Mouse (Mus musculus) embryonic facial prominence, embryonic 13.5 days (tissue): ENCODE results near the gene Agt. TPM values are rescaled to one million over a fixed set of nuclear protein-coding genes. Genes with fewer than 3 reads are reported as not detected.

ENCODE experiments used
- ATAC-seq: fragments of 200-750 bp; cut with Nextera tagmentation; 2 replicates; pipeline ENCODE4 v1.8.0; 2017; ENCODE audit warnings: low read depth; ENCODE audit not compliant: insufficient number of reproducible peaks, insufficient read depth, low FRiP score, low TSS enrichment
- H3K27ac ChIP-seq: fragments of 300-500 bp; sonication (generic); 2 replicates; pipeline ENCODE4 v1.5.1; 2015; ENCODE audit warnings: moderate library complexity, mild to moderate bottlenecking, inconsistent platforms
- H3K27me3 ChIP-seq: fragments of 300-500 bp; sonication (generic); 2 replicates; pipeline ENCODE4 v1.6.1; 2015; ENCODE audit warnings: mild to moderate bottlenecking, inconsistent platforms
- H3K36me3 ChIP-seq: fragments of 300-500 bp; sonication (generic); 2 replicates; pipeline ENCODE4 v1.6.1; 2015; ENCODE audit warnings: mild to moderate bottlenecking, inconsistent platforms
- H3K4me1 ChIP-seq: fragments of 300-500 bp; sonication (generic); 2 replicates; pipeline ENCODE4 v1.6.1; 2015; ENCODE audit warnings: inconsistent platforms
- H3K4me2 ChIP-seq: fragments of 300-500 bp; sonication (generic); 2 replicates; pipeline ENCODE4 v1.6.1; 2015; ENCODE audit warnings: moderate library complexity, mild to moderate bottlenecking, inconsistent platforms
- H3K4me3 ChIP-seq: fragments of 300-500 bp; sonication (generic); 2 replicates; pipeline ENCODE4 v1.5.1; 2015; ENCODE audit warnings: mild to moderate bottlenecking, inconsistent platforms
- H3K9ac ChIP-seq: fragments of 300-500 bp; sonication (generic); 2 replicates; pipeline ENCODE4 v1.6.1; 2015; ENCODE audit warnings: mild to moderate bottlenecking, inconsistent platforms
- H3K9me3 ChIP-seq: fragments of 300-500 bp; sonication (generic); 2 replicates; pipeline ENCODE4 v1.6.1; 2016; ENCODE audit warnings: inconsistent platforms
- WGBS: fragments of 180-500 bp; shearing (Covaris S2); methylation state at CpG from one replicate; pipeline ENCODE4 v1.1.7; 2015; ENCODE audit warnings: mixed read lengths; 5-methylcytosine and 5-hydroxymethylcytosine counted together
- polyA plus RNA-seq: library from polyadenylated mRNA; unstranded; fragments of >200 nt; fragmentation: Nextera tagmentation; extraction: Ambion mirVana; gene quantifications from 2 replicates; pipeline ENCODE4 v1.2.1, GENCODE M21; 2015

The Agt gene
- polyA plus RNA-seq, 1 experiment from 2014 or later = 0.28 TPM

DNA sequence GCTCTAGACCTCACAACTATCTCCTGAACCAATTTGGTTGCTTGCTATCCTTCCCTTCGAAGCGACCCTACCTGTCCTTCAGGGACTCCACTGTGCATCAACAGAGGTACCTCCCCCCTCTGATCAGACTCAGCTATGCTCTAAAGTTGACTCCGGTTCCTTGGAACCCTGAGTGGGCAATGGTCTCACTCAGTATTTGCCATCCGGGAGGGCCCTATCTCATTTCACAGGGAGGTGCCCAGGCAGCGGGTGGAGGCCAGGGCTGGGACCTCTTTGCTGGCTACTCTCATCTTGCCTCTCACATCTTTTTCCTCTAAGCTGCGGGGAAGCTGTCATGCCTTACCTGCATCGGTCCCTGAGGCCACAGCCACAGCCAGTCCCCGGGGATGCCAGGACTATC, 6.3 kb upstream of the Agt start, which contains the start of gene Capn9:
Capn9 (plus strand) TSS at position 301 of the 400 bp plus-strand sequence.
- Histone ChIP-seq H3K36me3 (no peaks in the 10 kb centered on the region), H3K4me1 (peaks cover 22% of the 10 kb centered on the region), H3K27me3 (no peaks in the 10 kb centered on the region), H3K9me3 (no peaks in the 10 kb centered on the region), H3K4me3 (no peak within 1 kb of the TSS), H3K9ac (no peak within 1 kb of the TSS), H3K4me2 (no peak within 1 kb of the TSS), H3K27ac (no peak within 1 kb of the TSS)
- 89% methylated on average over 8 of the region's 8 CpGs for WGBS
- no peak for ATAC-seq

DNA sequence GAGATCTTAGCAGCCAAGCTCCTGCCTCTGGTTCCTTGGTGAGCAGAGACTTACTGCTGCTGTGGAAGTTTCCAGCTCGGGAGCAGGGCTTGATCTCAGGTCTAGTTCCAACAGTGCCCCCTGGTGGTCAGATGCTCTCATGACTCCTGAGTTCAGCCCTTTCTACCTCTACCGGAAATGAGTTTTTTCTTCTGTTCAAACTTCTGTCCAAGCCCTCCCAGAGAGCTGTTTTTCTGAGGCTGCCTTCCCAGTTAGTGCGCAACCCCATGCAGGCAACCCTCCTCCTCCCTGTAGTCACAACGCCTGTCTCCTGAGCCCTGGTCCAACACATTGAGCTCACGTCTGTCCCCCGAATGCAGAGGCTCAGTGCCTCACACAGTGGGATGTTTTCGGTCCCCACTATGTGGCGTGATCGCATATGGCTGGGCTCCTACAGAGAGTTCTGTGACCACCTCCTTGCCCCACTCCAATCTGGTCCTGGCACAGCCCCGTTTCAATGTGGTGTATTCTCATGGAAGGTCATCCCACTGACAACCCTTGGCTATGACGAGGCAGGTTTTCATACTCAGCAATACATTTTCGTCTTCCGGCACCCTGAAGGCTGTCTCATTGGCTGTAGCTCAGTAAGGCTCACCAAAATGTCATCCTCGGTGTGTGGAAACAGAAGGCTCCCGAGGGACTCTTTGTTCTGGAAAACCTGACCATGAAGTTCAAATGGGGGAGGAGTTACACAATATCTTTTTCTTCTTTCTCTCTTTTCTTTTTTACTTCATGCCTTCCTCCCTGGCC, 4.2 kb upstream of the Agt start:
- Histone ChIP-seq H3K4me1 (peaks cover 24% of the 10 kb centered on the region), H3K4me2 (no peak overlapping the region), H3K27me3 (no peaks in the 10 kb centered on the region), H3K36me3 (no peaks in the 10 kb centered on the region), H3K9me3 (no peaks in the 10 kb centered on the region), H3K27ac (no peak overlapping the region), H3K4me3 (no peak overlapping the region), H3K9ac (no peak overlapping the region)
- no peak for ATAC-seq
- 61% methylated on average over 15 of the region's 15 CpGs for WGBS

DNA sequence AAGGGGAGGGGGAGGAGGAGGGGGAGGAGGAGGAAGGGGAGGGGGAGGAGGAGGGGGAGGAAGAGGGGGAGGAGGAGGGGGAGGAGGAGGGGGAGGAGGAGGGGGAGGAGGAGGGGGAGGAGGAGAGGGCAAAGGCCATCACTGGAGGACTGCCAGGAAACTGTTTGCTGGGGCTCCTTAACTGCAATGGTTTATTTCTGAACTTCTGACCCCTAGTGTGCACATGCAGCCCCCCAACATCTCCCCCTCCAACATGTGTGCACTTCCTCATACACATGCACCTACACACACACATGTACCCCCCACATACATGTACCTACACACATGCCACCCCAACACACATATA, 2.9 kb upstream of the Agt start:
- Histone ChIP-seq H3K9me3 (no peaks in the 10 kb centered on the region), H3K4me1 (peaks cover 24% of the 10 kb centered on the region), H3K36me3 (no peaks in the 10 kb centered on the region), H3K27ac (no peak overlapping the region; the same call in 1 of the 2 replicates), H3K27me3 (no peaks in the 10 kb centered on the region), H3K4me3 (no peak overlapping the region), H3K4me2 (no peak overlapping the region), H3K9ac (no peak overlapping the region)
- ATAC-seq = no peak

DNA sequence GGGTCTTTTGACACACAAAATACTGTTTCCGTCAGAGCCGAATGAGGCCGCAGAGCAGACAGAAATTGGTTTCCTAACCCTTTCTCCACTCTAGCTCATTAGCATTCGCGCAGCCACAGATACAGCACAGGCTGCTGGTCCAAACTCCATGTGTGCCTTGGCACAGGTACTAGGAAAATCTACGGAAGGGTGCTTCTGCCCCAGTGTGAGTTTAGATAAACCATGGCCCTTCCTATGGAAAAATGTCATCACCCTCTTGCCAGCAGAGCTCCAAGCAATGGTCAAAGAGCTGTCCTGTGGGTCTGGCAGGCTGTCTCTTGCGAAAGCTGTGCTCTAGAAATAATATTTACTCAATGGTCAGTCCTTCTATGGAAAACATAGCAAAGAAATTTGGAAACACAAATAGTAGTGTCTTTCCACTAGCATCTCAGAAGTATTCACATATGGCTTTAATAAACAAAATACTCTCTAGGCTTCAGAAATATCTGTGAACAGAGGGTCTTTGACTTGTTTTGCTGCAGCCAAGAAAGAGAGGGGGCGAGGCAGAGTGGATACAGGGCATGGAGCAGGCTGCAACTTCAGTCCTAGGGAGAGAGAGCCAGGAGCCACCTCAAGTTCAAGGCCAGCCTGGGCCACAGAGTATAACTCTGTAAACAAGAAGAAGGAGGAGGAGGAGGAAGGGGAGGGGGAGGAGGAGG, 2.4 kb upstream of the Agt start:
- H3K27ac ChIP-seq = peak overlapping the region; percentile 85
- no peak overlapping the region for H3K4me3 ChIP-seq
- no peak for ATAC-seq

DNA sequence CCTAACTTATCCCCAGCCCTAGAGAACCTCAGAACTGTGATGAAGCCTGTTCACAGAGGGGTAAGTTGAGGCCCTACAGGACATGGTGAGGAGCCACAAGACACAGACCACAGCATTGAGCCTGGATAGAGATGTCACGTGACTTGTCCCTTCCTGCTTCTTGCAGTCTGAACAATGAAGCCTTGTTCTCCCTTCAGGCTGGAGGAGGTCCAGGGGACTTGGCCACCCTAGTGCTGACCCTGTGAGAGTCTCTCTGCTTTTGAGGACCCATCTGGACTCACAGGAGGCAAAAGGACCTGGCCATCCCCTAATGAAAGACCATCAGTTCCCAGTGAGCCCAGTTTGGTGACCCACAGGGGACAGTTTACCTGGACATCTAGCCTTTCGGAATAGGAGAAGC, 406 bp downstream of the Agt start:
- ATAC-seq = no peak

More for the DNA sequence above, 2.4 kb upstream of the Agt start:
- H3K9ac ChIP-seq = no peak overlapping the region
- no peaks in the 10 kb centered on the region for H3K9me3 ChIP-seq
- H3K36me3 ChIP-seq = no peaks in the 10 kb centered on the region
- peaks cover 24% of the 10 kb centered on the region for H3K4me1 ChIP-seq
- WGBS = 58% methylated on average over 8 of the region's 8 CpGs
- no peak overlapping the region for H3K4me2 ChIP-seq
- no peaks in the 10 kb centered on the region for H3K27me3 ChIP-seq

DNA sequence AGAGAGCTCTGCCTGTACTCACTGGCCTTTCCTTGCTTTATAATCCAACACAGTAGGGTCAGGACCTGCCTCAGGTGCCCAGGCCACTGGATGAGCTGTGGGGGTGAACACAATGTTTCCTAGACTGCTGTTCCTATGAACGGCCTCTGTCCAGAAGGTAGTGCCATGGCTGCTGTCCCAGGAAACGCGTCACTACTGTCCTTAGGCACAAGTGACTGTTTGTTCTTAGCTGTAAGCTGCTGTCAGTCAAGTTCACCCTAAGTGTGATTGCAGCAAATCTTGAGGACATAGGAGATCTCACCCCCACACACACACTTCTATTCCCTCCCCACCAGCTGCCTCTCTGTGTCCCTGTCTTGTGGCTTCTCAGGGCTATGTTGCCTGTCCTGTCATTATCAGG, 1.9 kb downstream of the Agt start:
- Histone ChIP-seq H3K9ac (no peak overlapping the region), H3K9me3 (no peaks in the 10 kb centered on the region), H3K27me3 (no peaks in the 10 kb centered on the region), H3K4me1 (peaks cover 13% of the 10 kb centered on the region), H3K4me2 (no peak overlapping the region), H3K4me3 (no peak overlapping the region), H3K36me3 (no peaks in the 10 kb centered on the region), H3K27ac (no peak overlapping the region)
- WGBS = 89% methylated on average over 3 of the region's 3 CpGs
- no peak for ATAC-seq

More for the DNA sequence above, 406 bp downstream of the Agt start:
- no peak overlapping the region for H3K4me3 ChIP-seq
- no peak overlapping the region for H3K27ac ChIP-seq
- H3K9ac ChIP-seq = no peak overlapping the region
- no peaks in the 10 kb centered on the region for H3K27me3 ChIP-seq
- H3K9me3 ChIP-seq = no peaks in the 10 kb centered on the region
- WGBS = 47% methylated on average over 2 of the region's 2 CpGs
- H3K36me3 ChIP-seq = no peaks in the 10 kb centered on the region
- peaks cover 24% of the 10 kb centered on the region for H3K4me1 ChIP-seq
- H3K4me2 ChIP-seq = no peak overlapping the region

DNA sequence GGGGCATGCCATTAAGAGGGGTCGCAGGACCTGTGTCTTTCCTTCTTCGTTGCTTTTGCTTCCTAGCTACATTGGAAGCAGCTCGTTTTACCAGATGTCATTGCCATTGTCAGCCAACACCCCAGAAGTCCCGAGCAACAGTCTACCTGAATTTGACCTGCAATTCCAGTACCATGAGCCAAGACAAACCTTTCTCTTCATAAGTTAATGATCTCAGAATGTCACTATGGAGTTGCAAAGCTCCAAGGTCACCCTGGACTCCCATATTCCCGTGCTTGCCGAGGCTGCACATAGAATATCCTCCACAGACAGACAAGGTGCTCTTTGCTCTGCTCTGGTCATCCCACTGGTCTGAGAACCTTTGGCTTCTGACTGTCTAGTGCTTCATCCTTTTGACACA, 2.4 kb downstream of the Agt start:
- Histone ChIP-seq H3K4me2 (no peak overlapping the region), H3K27ac (no peak overlapping the region), H3K4me3 (no peak overlapping the region), H3K27me3 (no peaks in the 10 kb centered on the region), H3K36me3 (no peaks in the 10 kb centered on the region), H3K4me1 (peaks cover 11% of the 10 kb centered on the region), H3K9ac (no peak overlapping the region), H3K9me3 (no peaks in the 10 kb centered on the region)
- WGBS = 81% methylated on average over 6 of the region's 6 CpGs
- no peak for ATAC-seq

DNA sequence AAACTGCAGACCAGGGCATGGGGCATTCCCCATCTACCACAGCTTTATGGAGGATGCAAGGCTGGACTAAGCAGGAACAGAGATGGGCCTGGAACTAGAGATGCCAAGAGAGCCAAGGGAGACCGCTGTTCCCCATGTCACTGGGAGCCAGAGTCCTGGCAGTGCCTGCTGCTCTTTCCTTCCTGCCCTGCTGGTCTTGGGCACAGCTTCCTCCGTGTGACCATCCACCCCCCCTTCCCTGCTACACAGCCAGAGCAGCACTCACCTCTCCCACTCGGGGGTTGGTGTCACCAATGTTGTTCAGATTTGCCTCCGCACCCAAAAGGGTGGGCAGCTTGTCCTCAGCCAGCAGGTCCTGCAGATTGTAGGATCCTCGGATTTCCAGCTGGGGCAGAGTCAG, 12.0 kb downstream of the Agt start:
- no peaks in the 10 kb centered on the region for H3K4me1 ChIP-seq
- no peak overlapping the region for H3K4me3 ChIP-seq
- peaks cover 6% of the 10 kb centered on the region for H3K36me3 ChIP-seq
- no peak overlapping the region for H3K9ac ChIP-seq
- 64% methylated on average over 5 of the region's 5 CpGs for WGBS
- no peak for ATAC-seq
- no peak overlapping the region for H3K27ac ChIP-seq
- H3K9me3 ChIP-seq = no peaks in the 10 kb centered on the region
- no peaks in the 10 kb centered on the region for H3K27me3 ChIP-seq
- no peak overlapping the region for H3K4me2 ChIP-seq

DNA sequence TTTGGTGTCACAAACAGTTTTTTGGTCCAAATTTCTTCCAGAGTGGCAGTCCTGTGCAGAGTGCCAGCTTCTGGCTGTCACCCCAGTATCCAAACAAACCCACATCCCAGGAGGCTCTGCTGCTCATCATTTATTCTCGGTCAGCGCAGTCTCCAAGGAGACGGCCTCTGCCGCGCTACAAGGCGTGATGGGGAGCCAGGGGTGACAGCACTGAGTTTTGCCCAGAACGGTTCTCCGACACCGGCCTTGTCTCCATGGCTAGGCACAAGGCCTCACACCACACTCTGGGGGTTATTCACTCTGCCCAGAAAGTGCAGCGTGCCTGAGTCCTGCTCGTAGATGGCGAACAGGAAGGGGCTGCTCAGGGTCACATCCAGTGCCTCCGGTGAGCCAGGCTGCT, 12.8 kb downstream of the Agt start:
- no peak overlapping the region for H3K27ac ChIP-seq
- peaks cover 14% of the 10 kb centered on the region for H3K36me3 ChIP-seq
- no peak for ATAC-seq
- no peak overlapping the region for H3K9ac ChIP-seq
- H3K4me2 ChIP-seq = no peak overlapping the region
- WGBS = 89% methylated on average over 13 of the region's 13 CpGs
- no peaks in the 10 kb centered on the region for H3K9me3 ChIP-seq
- no peaks in the 10 kb centered on the region for H3K27me3 ChIP-seq
- no peaks in the 10 kb centered on the region for H3K4me1 ChIP-seq
- H3K4me3 ChIP-seq = no peak overlapping the region

DNA sequence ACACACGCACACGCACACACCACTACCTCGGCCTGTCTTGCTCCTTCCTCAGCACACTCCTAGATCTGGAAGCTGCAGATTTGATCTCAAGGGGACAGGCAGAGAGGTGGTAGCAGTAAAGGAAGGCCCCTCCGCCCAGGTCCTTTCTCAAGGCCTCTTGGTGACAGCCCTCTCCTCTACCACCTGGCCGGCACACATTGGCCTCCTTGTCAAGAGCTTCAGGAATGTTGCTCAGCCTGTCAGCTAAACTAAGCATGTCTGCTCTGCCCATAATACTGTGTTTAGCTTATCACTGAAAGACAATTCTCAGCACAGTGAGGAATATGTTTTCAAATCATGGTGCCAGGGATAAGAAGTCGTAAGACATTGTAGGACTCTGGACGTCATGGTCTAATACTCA, 13.3 kb downstream of the Agt start:
- H3K9me3 ChIP-seq = no peaks in the 10 kb centered on the region
- H3K4me3 ChIP-seq = no peak overlapping the region
- H3K4me2 ChIP-seq = no peak overlapping the region
- H3K27ac ChIP-seq = no peak overlapping the region
- H3K27me3 ChIP-seq = no peaks in the 10 kb centered on the region
- no peaks in the 10 kb centered on the region for H3K4me1 ChIP-seq
- H3K9ac ChIP-seq = no peak overlapping the region
- no peak for ATAC-seq
- peaks cover 19% of the 10 kb centered on the region for H3K36me3 ChIP-seq
- WGBS = 82% methylated on average over 7 of the region's 7 CpGs

DNA sequence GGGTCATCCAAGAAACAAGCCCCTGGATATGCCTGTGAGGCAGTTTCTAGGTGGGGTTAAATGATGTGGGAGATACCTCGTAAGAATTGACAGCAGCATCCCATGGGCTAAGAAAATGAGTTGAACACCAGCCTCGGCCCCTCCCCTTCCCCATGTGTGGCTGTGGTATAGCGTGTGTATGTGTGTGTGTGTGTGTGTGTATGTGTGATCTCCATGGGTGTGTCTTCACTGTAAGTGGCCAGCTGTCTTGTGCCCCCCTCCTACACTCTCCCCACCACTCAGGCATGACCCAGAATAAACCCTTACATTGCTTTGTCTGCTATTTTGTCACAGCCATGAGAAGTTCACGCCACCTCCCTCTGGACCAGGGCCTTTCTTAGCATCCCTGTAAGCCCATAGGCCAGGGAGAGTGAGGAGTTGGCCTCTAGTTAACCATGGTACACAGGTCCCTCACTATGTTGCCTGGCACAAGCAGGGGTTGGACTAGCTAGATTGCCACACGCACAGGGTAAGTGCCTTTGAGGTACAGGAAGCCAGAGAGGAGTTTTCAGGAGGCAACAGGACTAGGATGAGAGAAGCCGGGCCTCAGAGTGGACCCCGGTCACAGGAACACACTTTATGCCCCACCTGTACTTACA, 14.3 kb downstream of the Agt start:
- no peak overlapping the region for H3K27ac ChIP-seq
- H3K4me1 ChIP-seq = no peaks in the 10 kb centered on the region
- H3K9me3 ChIP-seq = no peaks in the 10 kb centered on the region
- no peaks in the 10 kb centered on the region for H3K27me3 ChIP-seq
- peaks cover 28% of the 10 kb centered on the region for H3K36me3 ChIP-seq
- no peak overlapping the region for H3K4me2 ChIP-seq
- WGBS = 86% methylated on average over 7 of the region's 7 CpGs
- H3K4me3 ChIP-seq = no peak overlapping the region
- H3K9ac ChIP-seq = no peak overlapping the region
- ATAC-seq = no peak
